Mouse (Mus musculus): ENCODE data around the gene Klk1.

Klk1 gene

DNA sequence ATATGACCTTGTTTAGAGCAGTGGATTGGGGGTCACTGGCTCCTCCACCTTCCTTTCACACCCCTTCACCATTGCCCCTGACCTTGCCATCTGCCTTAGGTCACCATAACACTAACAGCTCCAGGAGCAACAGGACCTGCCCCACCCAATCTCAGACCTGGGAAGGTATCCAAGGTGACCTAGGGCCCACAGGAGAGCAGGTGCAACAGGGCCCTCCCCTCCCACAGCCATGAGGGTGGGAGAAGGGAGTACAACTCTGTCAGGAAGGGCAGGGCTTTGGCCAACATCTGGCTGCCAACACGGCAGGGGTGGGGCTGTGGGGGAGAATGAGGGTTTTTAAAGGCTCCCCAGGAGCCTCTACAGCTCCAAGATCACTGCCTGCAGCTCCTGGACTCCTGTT is at the start of gene Klk1:
Gene Klk1, plus strand, starts transcription at position 285 of the 400 bp plus-strand sequence.
- 53% methylated on average over 1 of the region's 1 CpGs for WGBS

DNA sequence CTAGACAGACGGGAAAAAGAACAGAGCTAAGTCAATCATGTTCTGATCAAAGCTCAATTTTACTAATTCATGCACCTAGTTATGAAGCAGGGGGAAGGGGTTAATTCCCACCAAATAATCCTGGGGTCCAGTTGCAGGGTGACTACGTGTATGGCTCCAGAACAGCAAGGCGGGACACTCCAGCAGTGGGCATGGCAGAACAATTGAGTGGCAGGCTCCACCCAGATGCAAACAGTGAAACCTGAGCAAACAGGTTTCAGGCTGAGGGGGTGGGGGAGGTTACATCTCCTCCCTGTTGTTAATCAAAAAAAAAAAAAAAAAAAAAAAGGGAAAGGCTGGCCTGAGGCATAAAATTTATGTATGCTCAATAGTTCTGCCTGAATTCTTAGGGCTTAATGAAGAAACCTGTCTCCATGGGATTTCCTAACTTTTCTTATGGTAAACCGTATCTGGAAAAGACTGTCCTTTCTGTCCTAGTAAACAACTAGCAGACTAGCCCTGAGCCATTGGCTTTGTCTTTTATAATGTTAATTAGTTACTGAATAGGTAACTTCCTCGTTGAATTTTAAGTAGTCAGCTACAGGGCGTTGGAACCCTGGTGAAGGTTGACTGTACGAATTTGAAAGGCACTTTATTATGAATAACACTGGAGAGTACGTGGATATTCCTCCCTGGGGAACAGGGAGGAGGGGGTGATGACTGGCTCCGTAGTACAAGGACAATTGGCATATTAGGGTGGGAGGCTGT is 45.7 kb upstream of the Klk1 start:
- 39% methylated on average over 9 of the region's 9 CpGs for WGBS

DNA sequence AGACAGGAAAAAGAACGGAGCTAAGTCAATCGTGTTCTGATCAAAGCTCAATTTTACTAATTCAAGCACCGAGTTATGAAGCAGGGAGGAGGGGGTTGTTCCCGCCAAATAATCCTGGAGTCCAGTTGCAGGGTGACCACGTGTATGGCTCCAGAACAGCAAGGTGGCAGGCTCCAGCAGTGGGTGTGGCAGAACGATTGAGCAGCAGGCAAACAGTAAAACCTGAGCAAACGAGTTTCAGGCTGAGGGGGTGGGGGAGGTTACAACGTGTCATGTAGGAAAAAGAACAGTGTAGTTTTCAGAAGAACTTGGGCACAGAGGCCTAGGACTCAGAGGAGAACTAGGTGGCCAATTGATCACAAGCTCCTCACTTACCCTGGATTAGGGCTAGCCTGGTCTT is 38.6 kb upstream of the Klk1 start:
- WGBS, result 73% methylated on average over 8 of the region's 8 CpGs

DNA sequence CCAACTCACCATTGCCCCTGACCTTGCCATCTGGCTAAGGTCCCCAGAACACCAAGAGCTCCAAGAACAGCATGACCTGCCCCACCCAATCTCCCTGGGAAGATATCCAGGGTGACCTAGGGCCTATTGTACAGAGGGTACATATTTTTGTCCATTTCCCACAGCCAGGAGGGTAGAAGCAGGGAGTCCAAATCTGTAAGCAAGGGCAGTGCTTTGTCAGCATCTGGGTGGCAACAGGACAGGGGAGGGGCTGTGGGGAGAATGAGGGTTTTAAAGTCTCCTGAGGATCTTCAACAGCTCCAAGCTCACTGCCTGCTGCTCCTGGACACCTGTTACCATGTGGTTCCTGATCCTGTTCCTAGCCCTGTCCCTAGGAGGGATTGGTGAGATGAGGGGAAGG is 37.2 kb upstream of the Klk1 start, which contains the start of gene Klk1b24:
Gene Klk1b24, plus strand, starts transcription at position 301 of the 400 bp plus-strand sequence.

DNA sequence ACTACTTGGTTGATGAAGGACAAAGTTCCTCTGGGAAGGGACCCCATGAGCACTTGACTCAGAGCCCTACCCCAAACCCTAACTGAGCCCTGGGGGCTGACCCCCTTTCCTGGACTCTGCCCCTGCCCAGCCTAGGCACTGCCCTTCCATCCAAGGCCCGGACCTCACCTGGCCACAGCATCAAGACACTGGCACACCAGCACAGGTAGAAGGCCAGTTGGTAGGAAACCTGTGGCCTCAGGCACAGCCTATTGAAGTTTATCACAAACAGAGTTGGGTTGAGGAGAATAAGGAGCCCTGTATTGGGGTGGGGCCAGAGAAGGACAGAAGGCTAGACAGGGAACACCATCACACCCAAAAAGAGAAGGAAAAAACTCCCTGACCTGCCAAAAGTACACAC is 31.7 kb upstream of the Klk1 start:
- WGBS, result 93% methylated on average over 1 of the region's 1 CpGs

DNA sequence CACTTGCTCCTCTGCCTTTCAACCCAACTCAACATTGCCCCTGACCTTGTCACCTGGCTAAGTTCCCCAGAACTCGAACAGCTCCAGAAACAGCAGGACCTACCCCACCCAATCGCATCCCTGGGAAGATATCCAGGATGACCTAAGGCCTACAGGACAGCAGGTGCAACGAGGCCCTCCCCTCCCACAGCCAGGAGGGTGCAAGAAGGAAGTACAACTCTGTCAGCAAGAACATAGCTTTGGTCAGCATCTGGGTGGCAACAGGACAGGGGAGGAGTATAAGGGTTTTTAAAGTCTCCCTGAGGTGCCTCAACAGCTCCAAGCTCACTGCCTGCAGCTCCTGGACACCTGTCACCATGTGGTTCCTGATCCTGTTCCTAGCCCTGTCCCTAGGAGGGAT is 27.3 kb upstream of the Klk1 start, which contains the start of gene Klk1b3:
Gene Klk1b3, plus strand, starts transcription at position 301 of the 400 bp plus-strand sequence.
- WGBS, result 65% methylated on average over 3 of the region's 3 CpGs

DNA sequence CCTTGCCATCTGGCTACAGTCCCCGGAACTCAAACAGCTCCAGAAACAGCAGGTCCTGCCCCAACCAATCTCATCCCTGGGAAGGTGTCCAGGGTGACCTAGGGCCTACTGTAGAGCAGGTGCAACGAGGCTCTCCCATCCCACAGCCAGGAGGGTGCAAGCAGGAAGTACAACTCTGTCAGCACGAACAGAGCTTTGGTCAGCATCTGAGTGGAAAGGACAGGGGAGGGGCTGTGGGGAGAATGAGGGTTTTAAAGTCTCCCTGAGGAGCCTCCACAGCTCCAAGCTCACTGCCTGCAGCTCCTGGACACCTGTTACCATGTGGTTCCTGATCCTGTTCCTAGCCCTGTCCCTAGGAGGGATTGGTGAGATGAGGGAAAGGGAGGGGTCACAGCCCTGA is 18.0 kb upstream of the Klk1 start, which contains the start of gene Klk1b4:
Gene Klk1b4, plus strand, starts transcription at position 301 of the 400 bp plus-strand sequence.
- 66% methylated on average over 3 of the region's 3 CpGs for WGBS

DNA sequence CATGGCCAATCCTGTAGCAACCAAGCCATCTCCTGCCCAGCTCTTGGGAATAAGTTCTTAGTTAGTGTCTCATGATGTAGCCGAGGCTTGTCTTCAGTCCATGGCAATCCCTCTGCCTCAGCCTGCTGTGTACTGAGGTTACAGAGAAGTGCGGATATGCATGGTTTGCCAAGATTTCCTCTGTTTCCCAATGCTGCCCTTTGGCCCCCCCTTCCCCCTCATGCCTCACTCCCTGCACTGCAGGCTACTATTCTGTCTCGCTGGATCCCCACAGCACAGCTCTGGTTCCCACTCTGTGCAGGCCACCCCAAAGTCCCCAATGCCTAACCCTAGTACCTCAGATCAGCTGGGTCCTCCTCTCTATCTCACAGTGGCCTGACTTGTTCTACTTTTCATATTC is 16.9 kb upstream of the Klk1 start:
- 86% methylated on average over 3 of the region's 3 CpGs for WGBS

DNA sequence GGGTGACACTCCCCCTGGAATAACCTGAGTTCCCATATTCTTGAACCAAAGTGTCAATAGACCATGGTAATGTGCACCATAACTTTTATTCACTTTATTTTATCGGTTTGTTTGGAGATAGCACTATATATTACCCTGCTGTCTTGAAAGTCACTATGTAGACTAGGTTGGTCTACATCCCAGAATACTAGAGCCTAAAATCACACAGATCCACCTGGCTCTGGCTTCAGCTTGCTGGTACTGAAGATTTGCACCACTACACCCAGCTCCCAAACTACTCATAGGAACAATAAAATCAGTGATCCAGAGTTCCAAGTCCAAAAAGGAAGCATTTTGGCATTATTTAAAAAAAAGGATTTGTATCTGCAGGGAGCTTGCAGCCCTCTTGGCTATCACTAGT is 9.5 kb upstream of the Klk1 start, which contains the start of gene Klk1b5:
Gene Klk1b5, plus strand, starts transcription at position 301 of the 400 bp plus-strand sequence.
- WGBS, result 82% methylated on average over 1 of the region's 1 CpGs

DNA sequence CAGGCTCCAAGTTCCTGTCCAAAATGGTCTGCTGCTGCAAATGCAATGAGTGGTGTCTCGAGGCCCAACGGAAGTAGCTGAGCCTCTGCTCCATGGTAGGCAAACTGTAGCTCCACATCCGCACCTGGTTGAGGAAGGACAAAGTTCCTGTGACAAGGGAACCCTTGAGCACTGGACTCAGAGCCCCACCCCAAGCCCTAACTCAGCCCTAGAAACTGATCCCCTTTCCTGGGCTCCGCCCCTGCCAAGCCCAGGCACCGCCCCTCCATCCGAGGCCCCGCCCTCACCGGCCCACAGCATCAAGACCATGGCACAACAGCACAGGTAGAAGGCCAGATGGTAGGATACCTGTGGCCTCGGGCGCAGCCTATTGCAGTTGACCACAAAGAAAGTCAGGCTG is 3.6 kb upstream of the Klk1 start:
- WGBS, result 77% methylated on average over 10 of the region's 10 CpGs

DNA sequence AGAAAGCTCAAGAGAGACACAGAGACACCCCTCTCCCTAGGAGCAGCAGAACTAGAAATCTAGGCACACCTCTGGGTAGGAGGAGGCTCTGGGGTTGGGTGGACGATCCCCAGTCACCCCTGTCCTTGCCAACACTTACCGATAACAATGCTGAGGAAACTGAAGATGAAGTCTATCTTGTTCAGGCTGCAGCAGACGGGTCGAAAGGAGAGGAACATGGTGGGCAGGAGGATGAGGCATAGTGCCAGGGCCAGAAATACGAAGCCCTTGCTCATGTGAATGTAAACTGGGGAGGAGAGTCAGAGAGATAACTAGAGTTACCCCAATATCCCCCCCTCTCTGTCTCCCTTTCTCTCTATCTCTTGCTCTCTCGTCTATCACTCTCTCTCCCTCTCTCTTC is 2.8 kb upstream of the Klk1 start:
- 86% methylated on average over 6 of the region's 6 CpGs for WGBS

DNA sequence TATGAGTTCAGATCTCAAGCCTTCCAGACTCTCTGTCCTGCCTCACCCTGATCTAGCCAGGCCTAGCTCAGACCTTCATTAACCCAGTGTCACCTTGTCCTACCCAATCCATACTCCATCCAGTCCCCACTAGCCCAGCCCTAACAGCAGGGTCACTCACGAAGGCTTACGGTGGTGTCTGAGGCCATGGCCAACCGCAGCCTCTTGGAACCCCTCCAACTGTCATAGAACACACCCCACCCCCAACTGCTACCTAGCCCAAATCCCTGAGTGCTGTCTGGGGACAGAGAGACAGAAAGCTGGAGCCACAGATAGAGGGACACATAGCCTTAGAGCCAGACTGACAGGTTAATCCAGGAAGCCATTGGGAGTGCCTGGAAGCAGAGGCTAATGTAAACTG is 10.7 kb downstream of the Klk1 start, which contains the start of gene Gm36864:
Gene Gm36864, plus strand, starts transcription at position 269 of the 400 bp plus-strand sequence.
- 83% methylated on average over 3 of the region's 3 CpGs for WGBS

DNA sequence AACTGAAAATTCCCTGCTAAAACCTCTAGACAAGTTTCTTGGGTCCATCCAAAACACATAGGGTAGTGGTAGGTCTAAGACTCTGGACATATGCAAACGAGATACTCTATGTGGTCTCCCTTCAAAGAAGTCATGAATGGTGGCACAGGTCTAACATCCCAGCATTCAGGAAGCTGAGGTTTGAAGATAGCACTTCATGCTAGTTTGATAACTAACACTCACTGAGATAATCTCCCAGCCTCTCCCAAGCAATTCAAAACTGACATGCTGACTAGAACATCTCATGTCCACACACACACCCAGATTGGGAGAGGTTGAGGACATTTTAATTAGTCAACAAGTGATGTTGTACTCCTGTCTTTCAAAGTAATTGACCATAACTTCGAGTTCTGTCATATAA is 14.8 kb downstream of the Klk1 start:
- 55% methylated on average over 2 of the region's 2 CpGs for WGBS

DNA sequence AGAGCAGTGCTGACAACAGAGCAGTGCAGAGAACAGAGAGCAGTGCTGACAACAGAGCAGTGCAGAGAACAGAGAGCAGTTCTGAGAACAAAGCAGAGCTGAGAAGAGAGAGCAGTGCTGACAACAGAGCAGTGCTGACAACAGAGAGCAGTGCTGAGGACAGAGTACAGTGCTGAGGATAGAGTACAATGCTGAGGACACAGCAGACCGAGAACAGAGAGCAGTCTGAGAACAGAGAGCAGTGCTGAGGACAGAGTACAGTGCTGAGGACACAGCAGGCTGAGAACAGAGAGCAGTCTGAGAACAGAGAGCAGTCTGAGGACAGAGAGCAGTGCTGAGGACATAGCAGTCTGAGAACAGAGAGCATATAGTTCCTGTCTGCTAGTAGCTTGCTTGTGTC is 15.6 kb downstream of the Klk1 start:
- 52% methylated on average over 1 of the region's 1 CpGs for WGBS

DNA sequence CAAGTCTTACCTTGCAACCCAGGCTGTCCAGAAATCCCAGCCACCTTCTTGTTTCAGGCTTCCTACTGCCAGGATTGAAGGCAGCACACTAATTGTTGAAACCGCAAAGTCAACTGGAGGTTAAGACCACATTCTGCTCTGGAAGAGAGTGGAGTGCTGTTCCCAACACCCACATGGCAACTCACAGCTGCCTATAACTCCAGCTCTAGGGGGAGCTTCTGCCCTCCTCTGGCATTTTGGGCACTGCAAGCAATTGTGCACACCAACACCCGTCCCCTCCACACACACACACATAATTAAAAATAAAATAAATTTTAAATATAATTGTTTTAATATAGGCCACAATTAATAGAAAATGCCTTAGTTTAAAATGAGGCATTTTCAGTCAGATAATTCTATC is 16.0 kb downstream of the Klk1 start:
- WGBS, result 47% methylated on average over 2 of the region's 2 CpGs

DNA sequence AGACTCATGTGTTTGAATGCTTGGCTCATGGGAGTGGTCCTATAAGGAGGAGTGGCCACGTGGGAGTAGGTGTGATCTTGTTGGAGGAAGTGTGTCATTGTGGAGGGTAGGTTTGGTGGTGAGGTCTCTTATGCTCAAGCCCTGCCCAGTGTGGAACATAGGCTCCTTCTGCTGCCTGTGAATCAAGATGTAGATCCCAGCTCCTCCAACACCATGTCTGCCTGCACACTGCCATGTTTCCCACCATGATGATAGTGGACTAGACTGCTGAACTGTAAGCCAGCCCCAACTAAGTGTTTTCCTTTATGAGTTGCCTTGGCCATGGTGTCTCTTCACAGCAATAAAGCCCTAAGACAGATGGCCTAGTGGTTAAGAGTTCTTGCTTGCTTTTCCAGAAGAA is 18.9 kb downstream of the Klk1 start:
- 65% methylated on average over 1 of the region's 1 CpGs for WGBS

DNA sequence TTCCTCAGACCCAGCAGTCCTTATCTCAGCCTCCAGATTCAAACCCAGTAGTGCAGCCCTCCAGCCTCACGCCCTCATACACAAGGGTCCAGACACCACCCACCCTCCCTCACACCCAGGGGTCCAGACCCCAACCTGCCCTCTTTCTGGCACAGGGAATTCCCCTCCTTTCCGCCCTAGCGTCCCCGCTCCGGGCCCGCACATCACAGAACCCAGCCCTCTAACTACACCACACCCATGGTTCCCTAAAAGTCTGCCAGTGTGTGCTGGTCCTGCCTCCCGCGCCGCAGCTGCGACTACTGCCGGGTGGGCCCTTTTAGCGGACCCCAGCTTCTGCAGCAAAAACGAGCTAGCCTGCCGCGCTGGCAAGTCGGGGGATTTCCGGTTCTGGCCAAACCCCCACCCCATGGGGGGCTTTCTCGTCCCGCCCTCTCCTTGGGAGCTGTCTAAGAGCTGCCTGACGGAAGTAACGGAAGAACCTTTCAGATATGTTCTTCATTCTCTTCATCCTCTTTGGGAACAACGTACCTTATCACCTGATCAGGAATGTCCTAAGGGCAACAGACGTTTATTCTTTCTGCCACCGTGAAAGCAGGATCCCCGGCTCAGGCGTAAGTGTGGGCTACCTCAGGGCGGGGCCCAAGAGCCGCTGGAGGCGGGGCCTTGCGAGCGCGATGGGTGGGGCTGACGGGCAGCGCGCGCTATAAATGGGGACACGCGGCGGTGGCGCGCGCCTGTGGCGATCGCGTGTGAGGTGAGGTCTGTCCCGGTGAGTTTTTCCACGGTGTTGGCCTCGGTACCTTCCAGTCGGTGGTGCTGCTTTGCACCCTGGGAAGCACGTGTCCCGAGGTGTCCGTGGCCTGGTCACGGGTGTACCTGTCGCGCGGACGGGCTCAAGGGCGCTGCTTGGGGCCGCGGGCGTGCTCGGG is 21.2 kb downstream of the Klk1 start, which contains the start of the genes 1700028J19Rik and 2410002F23Rik:
Gene 1700028J19Rik, minus strand, starts transcription at position 641 of the 929 bp plus-strand sequence.
Gene 2410002F23Rik, plus strand, starts transcription at position 668 of the 929 bp plus-strand sequence.
- WGBS, result under 1% methylated on average over 62 of the region's 62 CpGs

DNA sequence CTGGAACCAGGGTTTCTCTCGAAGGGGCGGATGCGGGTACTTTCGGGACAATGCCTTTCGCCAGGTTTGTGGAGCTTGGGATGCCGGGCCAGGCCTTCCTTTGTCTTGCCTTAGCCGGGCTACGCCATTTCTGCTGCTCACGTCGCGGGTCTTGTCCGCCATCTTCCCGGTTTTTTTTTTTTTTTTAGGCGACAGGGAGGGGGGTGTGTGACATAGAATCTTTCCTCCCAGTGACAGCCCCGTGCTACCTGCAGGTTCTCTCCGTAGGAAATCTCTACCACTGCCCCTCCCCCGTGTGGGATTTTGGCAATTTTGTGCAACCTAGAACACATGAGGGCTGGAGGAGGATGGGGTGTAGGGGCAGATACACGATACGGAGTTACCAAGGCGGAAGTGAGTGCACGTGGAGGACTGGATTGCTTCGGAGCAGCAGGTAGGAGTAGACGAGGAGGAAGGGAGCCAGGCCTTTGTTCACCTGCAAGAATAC is 21.9 kb downstream of the Klk1 start:
- under 1% methylated on average over 23 of the region's 23 CpGs for WGBS

DNA sequence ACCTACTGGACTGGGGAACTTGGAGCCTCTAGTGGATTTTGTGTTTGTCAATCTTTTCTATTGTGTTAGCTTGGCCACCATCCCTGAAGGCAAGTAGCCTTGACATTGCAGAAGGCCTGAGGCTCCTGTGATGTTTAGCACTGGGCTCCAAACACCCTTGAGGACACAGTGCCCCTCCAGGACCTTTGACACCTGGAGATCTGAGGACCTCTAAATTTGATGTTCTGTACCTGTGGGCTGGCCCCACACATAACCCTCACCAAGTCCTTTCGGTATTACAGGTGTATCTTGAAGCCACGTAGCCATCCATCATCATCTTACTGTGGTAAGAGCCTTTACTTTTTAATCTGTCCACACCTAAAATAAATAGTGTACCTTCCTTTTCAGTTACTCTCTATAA is 22.8 kb downstream of the Klk1 start:
- 93% methylated on average over 2 of the region's 2 CpGs for WGBS

DNA sequence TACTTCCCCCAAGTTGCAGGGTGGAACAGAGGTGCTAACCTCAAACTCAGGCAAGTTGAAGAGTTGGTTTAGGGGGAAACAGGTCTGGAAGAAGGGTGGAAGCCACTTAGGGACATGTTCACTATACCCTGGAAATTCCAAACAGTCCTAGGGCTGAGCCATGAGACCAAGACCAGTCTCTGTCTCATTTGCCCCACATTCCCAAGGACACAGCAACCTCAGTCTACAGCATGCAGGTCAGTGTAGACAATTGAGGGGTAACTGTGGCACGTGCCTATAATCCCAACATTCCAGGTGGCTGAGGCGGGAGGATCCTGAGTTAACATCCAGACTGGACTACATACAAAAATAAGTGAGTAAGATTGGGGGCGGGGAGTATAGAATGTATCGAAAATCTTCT is 24.1 kb downstream of the Klk1 start:
- WGBS, result 85% methylated on average over 4 of the region's 4 CpGs

DNA sequence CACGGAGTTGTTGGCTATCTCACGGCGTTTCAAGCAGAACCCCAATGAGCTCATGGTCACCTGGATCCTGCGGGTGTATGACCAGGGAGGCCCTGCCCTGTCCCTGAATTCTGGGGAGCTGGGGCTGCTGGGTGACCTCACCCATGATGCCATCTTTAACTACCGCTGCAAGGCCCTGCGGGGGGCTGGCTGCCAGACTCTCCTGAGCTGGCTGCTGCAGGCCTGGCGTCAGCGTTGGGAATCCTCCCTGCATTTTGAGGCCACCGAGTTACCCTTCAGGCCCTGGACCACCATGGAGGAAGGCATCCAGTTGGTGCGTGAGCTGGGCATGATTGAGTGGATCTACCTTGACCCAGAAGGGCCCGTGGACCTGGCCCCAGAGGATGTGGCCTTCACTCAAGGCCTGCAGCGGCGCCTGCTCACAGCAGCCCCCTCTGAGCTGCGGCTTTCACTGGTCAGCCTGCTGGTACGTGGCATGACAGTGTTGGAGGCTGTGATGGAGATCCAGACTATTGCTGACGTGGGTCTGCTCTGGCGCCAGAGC is 25.6 kb downstream of the Klk1 start:
- 85% methylated on average over 17 of the region's 17 CpGs for WGBS
